Comparison of ENCODE assay signal across 8 mouse cellular contexts in the genomic region with DNA sequence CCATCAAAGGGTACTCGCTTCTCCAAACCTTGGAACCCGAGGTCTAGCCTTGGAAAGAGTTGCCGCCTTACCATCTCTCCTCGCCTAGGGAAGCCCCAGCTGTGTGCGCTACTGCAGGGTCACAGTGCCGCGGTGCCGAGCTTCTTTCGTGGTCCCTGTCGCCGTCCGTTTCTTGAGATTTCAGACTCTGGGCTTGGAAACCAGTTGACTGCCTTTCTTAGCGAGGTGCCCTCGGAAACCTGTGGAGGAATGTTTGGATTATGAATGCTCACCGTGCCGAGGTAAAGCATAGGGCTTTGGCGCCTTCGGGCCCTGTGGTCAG. TPM values are rescaled to one million over a fixed set of nuclear protein-coding genes. Genes with fewer than 3 reads are reported as not detected.
DNase-seq lines count a peak whose midpoint lies in the region; ATAC-seq and TF ChIP-seq lines count a peak whose summit lies in the region.

No protein-coding gene starts in this region.

- H3K4me2 ChIP-seq in kidney, embryonic 16.5 days (replicated peaks; ENCODE audit: low read depth, low read length): peak overlapping the region; percentile 92
- peak overlapping the region; percentile 86 for H3K4me2 ChIP-seq in embryonic facial prominence, embryonic 13.5 days
- H3K4me2 ChIP-seq in intestine, embryonic 16.5 days (ENCODE audit: low read depth, low read length): peak overlapping the region; percentile 83
- peak overlapping the region; percentile 63 for H3K4me2 ChIP-seq in myocyte (ENCODE audit: low read depth)

- peaks cover 9% of the 10 kb centered on the region; the same call in 1 of the 2 replicates for H3K4me1 ChIP-seq in kidney, embryonic 16.5 days (ENCODE audit: insufficient read depth, low read length)
- peaks cover 11% of the 10 kb centered on the region; the same call in 1 of the 2 replicates for H3K4me1 ChIP-seq in embryonic facial prominence, embryonic 13.5 days
- peaks cover 13% of the 10 kb centered on the region for H3K4me1 ChIP-seq in intestine, embryonic 16.5 days (ENCODE audit: control insufficient read depth, insufficient read depth, low read length)

- H3K36me3 ChIP-seq in kidney, embryonic 16.5 days (ENCODE audit: insufficient read depth, low read length): no peaks in the 10 kb centered on the region
- H3K36me3 ChIP-seq in embryonic facial prominence, embryonic 13.5 days: no peaks in the 10 kb centered on the region
- H3K36me3 ChIP-seq in intestine, embryonic 16.5 days (ENCODE audit: control insufficient read depth, insufficient read depth, low read length): no peaks in the 10 kb centered on the region
- H3K36me3 ChIP-seq in myocyte (ENCODE audit: control insufficient read depth, insufficient read depth): no peaks in the 10 kb centered on the region

- DNase-seq in kidney, adult 11 months: no peak
- DNase-seq in left cerebral cortex, postnatal 4 days: no peak
- DNase-seq in layer of hippocampus, adult 18-20 months (ENCODE audit: low spot score in 2 of 2): no peak
- no peak for DNase-seq in kidney, postnatal 10 days

- peak overlapping the region; percentile 76 for H3K9ac ChIP-seq in kidney, embryonic 16.5 days (replicated peaks; ENCODE audit: low read length)
- 0 out of 2 replicates have a peak overlapping the region, but pooled peaks have one; percentile 77 for H3K9ac ChIP-seq in embryonic facial prominence, embryonic 13.5 days
- H3K9ac ChIP-seq in intestine, embryonic 16.5 days (ENCODE audit: low read depth, low read length): peak overlapping the region; percentile 84

- intact Hi-C loops in left cerebral cortex, postnatal 4 days (cut with DNase I): no loop called here

- peak overlapping the region; percentile 85 for H3K4me3 ChIP-seq in kidney, embryonic 16.5 days (ENCODE audit: low read length)
- peak overlapping the region; percentile 78 for H3K4me3 ChIP-seq in embryonic facial prominence, embryonic 13.5 days
- peak overlapping the region; percentile 85 for H3K4me3 ChIP-seq in intestine, embryonic 16.5 days (ENCODE audit: low read length)
- peak overlapping the region; percentile 51 for H3K4me3 ChIP-seq in myocyte

- peaks cover 11% of the 10 kb centered on the region for H3K79me2 ChIP-seq in myocyte (ENCODE audit: control insufficient read depth, insufficient read depth)

- peak overlapping the region; percentile 34 for H3K27ac ChIP-seq in kidney, embryonic 16.5 days (ENCODE audit: low read length)
- H3K27ac ChIP-seq in embryonic facial prominence, embryonic 13.5 days: no peak overlapping the region
- peak overlapping the region; percentile 83 for H3K27ac ChIP-seq in intestine, embryonic 16.5 days (ENCODE audit: low read length)

- H3K27me3 ChIP-seq in kidney, embryonic 16.5 days (ENCODE audit: insufficient read depth, low read length): peaks cover 29% of the 10 kb centered on the region
- H3K27me3 ChIP-seq in embryonic facial prominence, embryonic 13.5 days: peaks cover 49% of the 10 kb centered on the region
- 0 out of 2 replicates have a peak, but pooled peaks cover 10% of the 10 kb centered on the region for H3K27me3 ChIP-seq in intestine, embryonic 16.5 days (replicated peaks; ENCODE audit: control insufficient read depth, insufficient read depth, low read length)
- no peaks in the 10 kb centered on the region for H3K27me3 ChIP-seq in myocyte (ENCODE audit: control insufficient read depth, insufficient read depth, insufficient read length)

- H3ac ChIP-seq in myocyte (ENCODE audit: control insufficient read depth, insufficient read length): peak overlapping the region; percentile 65

- no peak for ATAC-seq in kidney, embryonic 16.5 days (ENCODE audit: low FRiP score, low TSS enrichment)
- ATAC-seq in embryonic facial prominence, embryonic 13.5 days (ENCODE audit: insufficient number of reproducible peaks, insufficient read depth, low FRiP score, low TSS enrichment, low read depth): no peak
- 0 out of 2 replicates have a peak, but pooled peaks have one; percentile 14 for ATAC-seq in intestine, embryonic 16.5 days

- 1% methylated on average over 18 of the region's 18 CpGs for WGBS in kidney, embryonic 16.5 days
- WGBS in embryonic facial prominence, embryonic 13.5 days: 3% methylated on average over 18 of the region's 18 CpGs
- WGBS in intestine, embryonic 16.5 days: 2% methylated on average over 18 of the region's 18 CpGs

- TF ChIP-seq POLR2A in myocyte (IDR thresholded peaks at IDR 0.05; ENCODE audit: insufficient read length, low read depth): no peak

- no peaks in the 10 kb centered on the region for H3K9me3 ChIP-seq in kidney, embryonic 16.5 days (ENCODE audit: low read length)
- no peaks in the 10 kb centered on the region for H3K9me3 ChIP-seq in embryonic facial prominence, embryonic 13.5 days
- no peaks in the 10 kb centered on the region for H3K9me3 ChIP-seq in intestine, embryonic 16.5 days (ENCODE audit: control insufficient read depth, low read length)

TF ChIP-seq in myocyte, 11 proteins besides CTCF, POLR2A, EP300 and RAD21:
- no peak for TF ChIP-seq MAX (IDR thresholded peaks at IDR 0.05; ENCODE audit: low read depth)
- TF ChIP-seq CEBPB (IDR thresholded peaks at IDR 0.05; ENCODE audit: insufficient read depth, poor library complexity, severe bottlenecking): no peak
- TF ChIP-seq E2F4 (IDR thresholded peaks at IDR 0.05; ENCODE audit: insufficient read depth): no peak
- TF ChIP-seq POLR2AphosphoS2 (IDR thresholded peaks at IDR 0.05; ENCODE audit: insufficient read length, low read depth): no peak
- TF ChIP-seq SRF (IDR thresholded peaks at IDR 0.05; ENCODE audit: control insufficient read depth, insufficient read length, low read depth): no peak
- no peak for TF ChIP-seq TCF12 (IDR thresholded peaks at IDR 0.05; ENCODE audit: insufficient read depth, poor library complexity, severe bottlenecking)
- no peak for TF ChIP-seq USF1 (IDR thresholded peaks at IDR 0.05; ENCODE audit: low read depth)
- no peak for TF ChIP-seq MYOG (IDR thresholded peaks at IDR 0.05; ENCODE audit: control insufficient read depth in 1 of 3, insufficient read depth in 1 of 3, insufficient read length in 2 of 3, low read depth in 2 of 3)
- no peak for TF ChIP-seq REST (IDR thresholded peaks at IDR 0.05; ENCODE audit: insufficient read depth, insufficient read length)
- no peak for TF ChIP-seq TCF3 (IDR thresholded peaks at IDR 0.05; ENCODE audit: insufficient read length, low read depth)
- TF ChIP-seq MYOD1 (IDR thresholded peaks at IDR 0.05; ENCODE audit: control insufficient read depth in 1 of 3, insufficient read length in 2 of 3, low read depth in 2 of 3): no peak

RNA-seq across cellular contexts. Expression of a gene that starts 0.6 kb away (rescaled TPM):
- polyA plus RNA-seq in kidney, embryonic 16.5 days (2015; fragmentation: Nextera tagmentation; extraction: Ambion mirVana): 22.5 and 23.6 TPM in 2 replicates
- polyA plus RNA-seq in embryonic facial prominence, embryonic 13.5 days (2015; fragmentation: Nextera tagmentation; extraction: Ambion mirVana): 14.3 and 17.3 TPM in 2 replicates
- polyA plus RNA-seq in intestine, embryonic 16.5 days (2015; fragmentation: Nextera tagmentation; extraction: Ambion mirVana): 71.7 and 75.3 TPM in 2 replicates
- polyA plus RNA-seq in myocyte (2012; fragmentation: generic; extraction: Trizol): 34.4 TPM
- total RNA-seq in left cerebral cortex, postnatal 4 days (2021): 1 to 10 TPM; 7.8 to 8.9 TPM
- total RNA-seq in layer of hippocampus, adult 18-20 months (2021): 1 to 10 TPM; 3.6 to 3.7 TPM

RNA-seq across cellular contexts. Expression of a gene that starts 42.0 kb away (rescaled TPM):
- polyA plus RNA-seq in kidney, embryonic 16.5 days (2015; fragmentation: Nextera tagmentation; extraction: Ambion mirVana): 308 and 374 TPM in 2 replicates
- polyA plus RNA-seq in embryonic facial prominence, embryonic 13.5 days (2015; fragmentation: Nextera tagmentation; extraction: Ambion mirVana): 259 and 270 TPM in 2 replicates
- polyA plus RNA-seq in intestine, embryonic 16.5 days (2015; fragmentation: Nextera tagmentation; extraction: Ambion mirVana): 256 and 550 TPM in 2 replicates
- 531 TPM for polyA plus RNA-seq in myocyte (2012; fragmentation: generic; extraction: Trizol)
- total RNA-seq in left cerebral cortex, postnatal 4 days (2021): 100 to 1,000 TPM; 241 to 259 TPM
- total RNA-seq in layer of hippocampus, adult 18-20 months (2021): 100 to 1,000 TPM; 275 to 276 TPM

RNA-seq across cellular contexts. Expression of a gene that starts 53.0 kb away (rescaled TPM):
- polyA plus RNA-seq in kidney, embryonic 16.5 days (2015; fragmentation: Nextera tagmentation; extraction: Ambion mirVana): 0.16 and 0.46 TPM in 2 replicates
- polyA plus RNA-seq in embryonic facial prominence, embryonic 13.5 days (2015; fragmentation: Nextera tagmentation; extraction: Ambion mirVana): 1.9 TPM in 1 of 2 replicates, not detected in the other
- 0.29 and 0.40 TPM in 2 replicates for polyA plus RNA-seq in intestine, embryonic 16.5 days (2015; fragmentation: Nextera tagmentation; extraction: Ambion mirVana)
- 17.8 TPM for polyA plus RNA-seq in myocyte (2012; fragmentation: generic; extraction: Trizol)
- total RNA-seq in left cerebral cortex, postnatal 4 days (2021): 1 to 10 TPM; 1.8 to 1.9 TPM
- 1 to 10 TPM in 1 of 2 experiments, under 1 TPM in 1; 0.74 to 1.8 TPM for total RNA-seq in layer of hippocampus, adult 18-20 months (2021)
